Mouse (Mus musculus) B cell, adult 2 months (primary cell): Measurements from ENCODE around the gene Rnasel.

Experiments used
- DNase-seq, 2 experiments: peaks; one replicate each; pipeline ENCODE4 v3.0.0; 2022

The Rnasel gene

DNA sequence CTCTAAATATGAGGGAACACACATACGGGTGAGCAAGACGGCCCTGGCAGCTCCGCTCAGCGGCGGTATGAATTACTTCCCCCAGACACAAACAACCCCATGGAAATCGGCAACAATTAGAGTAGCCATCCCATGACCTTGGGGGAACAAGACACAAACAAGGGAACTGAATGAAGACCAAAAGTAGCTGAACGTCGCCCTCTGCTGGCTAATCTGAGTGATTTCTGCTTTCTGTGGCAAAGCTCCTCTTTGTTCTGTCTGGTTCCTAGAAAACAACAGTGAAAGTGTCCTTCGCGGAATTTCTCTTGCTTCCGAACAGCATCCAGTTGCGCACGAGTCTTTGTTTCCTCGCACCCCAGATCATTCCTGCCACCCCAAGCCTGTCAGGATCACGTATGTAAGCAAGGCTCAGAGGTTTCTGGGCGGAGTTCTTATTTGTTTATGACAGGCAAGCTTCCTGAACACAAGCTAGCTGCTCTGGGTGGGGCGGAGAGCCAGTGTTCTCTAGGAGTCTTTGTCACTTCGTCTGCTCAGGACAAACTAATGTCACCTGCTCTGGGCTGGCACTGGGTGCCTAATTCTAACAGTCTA, at the start of gene Rnasel:
Gene Rnasel, plus strand, starts transcription at position 216 of the 591 bp plus-strand sequence.
- DNase-seq: peak; percentile 79 to 80

GRCm38 (mm10) chr1:153700448-153701063, 48.7 kb upstream of the Rnasel start:
- DNase-seq: peak; percentile 43 to 49

GRCm38 (mm10) chr1:153701461-153701860, 47.8 kb upstream of the Rnasel start:
- DNase-seq: no peak

- no peak for DNase-seq
Observed at GRCm38 (mm10) chr1:153702166-153702852, 46.9 kb upstream of the Rnasel start.

GRCm38 (mm10) chr1:153702853-153703410, 46.3 kb upstream of the Rnasel start:
- DNase-seq: no peak

GRCm38 (mm10) chr1:153703445-153703991, 45.7 kb upstream of the Rnasel start:
- DNase-seq: no peak

GRCm38 (mm10) chr1:153704174-153704573, 45.1 kb upstream of the Rnasel start:
- DNase-seq: no peak

GRCm38 (mm10) chr1:153704996-153705395, 44.2 kb upstream of the Rnasel start:
- no peak for DNase-seq

- no peak for DNase-seq
Observed at GRCm38 (mm10) chr1:153708626-153709025, 40.6 kb upstream of the Rnasel start.

DNA sequence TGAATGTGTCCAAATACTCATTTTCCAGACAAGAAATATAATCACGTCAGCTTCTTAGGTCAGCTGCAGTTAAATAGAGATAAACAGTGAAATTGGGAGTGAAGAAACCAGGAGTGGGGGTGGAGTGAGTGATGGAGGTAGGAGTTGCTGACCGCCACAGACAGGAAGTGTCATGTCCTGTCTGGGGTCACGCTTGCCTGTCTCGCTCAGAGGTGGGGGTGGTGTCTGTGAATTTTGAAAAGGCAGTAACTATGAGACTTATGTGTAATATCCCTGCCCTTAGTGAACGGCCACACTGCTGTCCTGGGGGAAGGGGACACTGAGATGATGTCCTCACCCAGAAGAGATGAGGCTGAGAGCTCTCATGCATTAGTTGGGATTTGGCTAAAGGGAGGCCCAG, 39.8 kb upstream of the Rnasel start:
- DNase-seq: peak; percentile 35 to 44

GRCm38 (mm10) chr1:153711544-153712262, 37.5 kb upstream of the Rnasel start:
- no peak for DNase-seq

- DNase-seq: no peak
Observed at GRCm38 (mm10) chr1:153712633-153713032, 36.6 kb upstream of the Rnasel start.

GRCm38 (mm10) chr1:153717990-153718389, 31.2 kb upstream of the Rnasel start:
- no peak for DNase-seq

DNA sequence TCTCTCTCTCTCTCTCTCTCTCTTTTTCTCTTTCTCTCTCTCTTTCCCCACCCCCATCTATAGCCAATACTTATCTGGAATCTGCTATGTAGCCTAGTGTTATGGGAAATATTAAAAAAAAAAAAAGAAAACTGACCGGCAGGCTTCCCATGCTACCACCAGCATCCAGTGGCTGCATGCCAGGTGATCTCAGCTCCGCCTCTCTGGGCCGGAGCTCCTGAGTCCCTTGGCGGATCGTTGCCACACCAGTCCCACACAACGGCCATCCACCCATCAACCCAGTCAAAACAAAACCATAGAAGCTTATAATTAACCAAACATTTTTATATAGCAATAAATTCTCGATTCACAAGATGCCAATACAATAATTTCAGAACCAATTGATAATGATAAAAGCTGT, 28.3 kb upstream of the Rnasel start:
- no peak for DNase-seq

- no peak for DNase-seq
Observed at GRCm38 (mm10) chr1:153721565-153722310, 27.5 kb upstream of the Rnasel start.

GRCm38 (mm10) chr1:153723426-153723825, 25.8 kb upstream of the Rnasel start:
- peak; percentile 31 to 43 for DNase-seq

- DNase-seq: no peak
Observed at GRCm38 (mm10) chr1:153726636-153727035, 22.6 kb upstream of the Rnasel start.

DNA sequence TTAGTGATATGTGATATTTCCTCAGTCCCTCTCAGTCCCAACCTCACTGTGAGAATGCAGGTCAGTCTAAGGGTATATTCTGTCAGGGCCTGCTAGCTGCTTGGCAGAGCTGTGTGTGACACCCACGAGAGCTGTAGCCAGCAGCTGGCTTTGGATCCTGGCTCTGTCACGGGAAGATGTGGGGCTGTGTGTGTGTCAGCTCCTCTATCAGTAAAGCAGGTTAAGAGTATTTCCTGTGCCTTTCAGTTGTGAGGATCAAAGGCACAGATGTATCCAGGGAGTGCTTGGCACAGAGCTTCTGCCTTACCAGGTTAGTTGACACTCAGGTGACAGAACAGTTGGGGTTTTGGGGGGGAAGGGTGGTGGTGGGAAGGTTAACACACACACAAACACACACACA, 19.4 kb upstream of the Rnasel start:
- no peak for DNase-seq

- DNase-seq: no peak
Observed at GRCm38 (mm10) chr1:153730671-153731070, 18.6 kb upstream of the Rnasel start.

DNA sequence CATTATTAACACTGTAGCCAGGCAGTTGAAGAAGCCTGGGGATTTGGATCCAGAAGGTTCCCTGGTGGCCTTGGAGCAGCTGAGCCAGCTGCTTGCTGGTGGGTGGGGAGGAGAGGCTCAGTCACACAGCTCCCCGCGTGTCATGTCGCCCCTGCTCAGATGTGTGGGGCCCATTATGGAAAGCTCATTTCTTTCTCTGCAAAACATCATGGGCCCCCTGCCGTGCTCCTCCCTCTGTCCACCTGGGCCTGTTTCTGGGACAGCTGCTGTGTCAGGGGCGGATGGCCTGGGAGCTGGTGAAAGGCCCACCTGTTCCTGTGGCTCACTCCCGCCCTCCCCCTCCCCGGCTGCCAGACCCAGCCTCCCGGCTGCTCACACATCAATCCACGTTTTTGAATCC, 16.0 kb upstream of the Rnasel start:
- no peak for DNase-seq

DNA sequence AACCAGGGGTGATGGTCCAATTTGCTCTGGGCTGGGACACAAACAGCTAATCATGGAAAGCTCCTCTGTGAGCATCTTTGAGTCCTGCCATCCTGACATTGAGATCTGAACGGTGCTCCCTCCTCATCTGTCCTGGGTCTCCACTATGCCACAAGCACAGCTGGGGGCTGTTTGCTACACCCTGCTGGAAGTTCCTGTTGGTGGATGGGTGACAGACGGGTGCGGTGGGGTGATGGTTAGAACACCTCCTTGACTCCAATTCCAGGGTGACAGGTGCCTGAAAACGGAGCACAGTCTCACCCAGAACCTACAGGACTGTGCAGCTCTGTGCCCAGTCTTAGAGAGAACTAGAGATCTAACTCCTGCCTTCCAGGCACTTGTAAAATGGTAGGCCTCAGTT, 14.4 kb upstream of the Rnasel start:
- no peak for DNase-seq

DNA sequence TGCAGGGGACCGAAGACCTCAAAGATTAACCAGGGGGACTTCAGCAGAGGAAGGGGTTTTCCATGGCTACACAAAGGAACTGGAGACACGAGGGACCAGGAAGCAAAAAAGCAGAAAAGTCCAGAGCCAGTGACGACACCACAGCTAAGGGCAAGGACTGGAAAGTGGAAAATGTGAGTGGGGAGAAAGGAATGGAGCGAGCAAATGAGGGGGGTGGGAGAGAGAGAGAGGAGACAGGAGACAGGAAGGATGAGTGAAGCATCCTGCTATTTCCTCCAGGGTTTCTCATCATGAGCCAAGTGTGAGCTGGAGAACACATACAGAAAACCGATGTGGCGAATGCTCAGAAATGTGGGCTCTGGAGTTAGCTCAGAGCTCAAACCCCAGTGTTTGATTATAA, 13.1 kb upstream of the Rnasel start:
- no peak for DNase-seq
